Mouse (Mus musculus) liver, embryonic 13.5 days (tissue): ENCODE measurements around the gene Tgfb1i1. TPM values are rescaled to one million over a fixed set of nuclear protein-coding genes. Genes with fewer than 3 reads are reported as not detected.

ENCODE experiments used
- microRNA-seq: library from miRNA; unstranded; fragments of <30 nt; microRNA quantifications from one replicate; pipeline ENCODE4, GENCODE M21; 2016
- polyA plus RNA-seq: library from polyadenylated mRNA; unstranded; fragments of >200 nt; fragmentation: Nextera tagmentation; extraction: Ambion mirVana; gene quantifications from 2 replicates; pipeline ENCODE4 v1.2.1, GENCODE M21; 2015

Tgfb1i1 gene
- polyA plus RNA-seq, 1 experiment from 2014 or later: 14.3 TPM

Small RNA genes within 50 kb of the gene (microRNA-seq; reads per million reads assigned to microRNA genes)
- not detected for gene Mir3103

Other genes with a start within 250 kb of the Tgfb1i1 start
- gene Trim72, start 242.9 kb upstream of the Tgfb1i1 start, polyA plus RNA-seq: not detected in 2 replicates
- 1.8 TPM in 2 replicates for gene Itgam, start 184.2 kb upstream of the Tgfb1i1 start, polyA plus RNA-seq
- gene Gm49368, start 184.1 kb upstream of the Tgfb1i1 start, polyA plus RNA-seq: not detected in 2 replicates
- 0.09 and 0.12 TPM in 2 replicates for gene Itgax, start 117.3 kb upstream of the Tgfb1i1 start, polyA plus RNA-seq
- gene Itgad, start 92.4 kb upstream of the Tgfb1i1 start, polyA plus RNA-seq: not detected in 2 replicates
- 2.3 and 2.7 TPM in 2 replicates for gene Cox6a2, start 40.4 kb upstream of the Tgfb1i1 start, polyA plus RNA-seq
- gene Armc5, start 9.5 kb upstream of the Tgfb1i1 start, polyA plus RNA-seq: 8.3 and 8.4 TPM in 2 replicates
- 1.9 and 2.8 TPM in 2 replicates for gene 9130023H24Rik, start 8.8 kb upstream of the Tgfb1i1 start, polyA plus RNA-seq
- 1.6 and 2.4 TPM in 2 replicates for gene Slc5a2, start 18.8 kb downstream of the Tgfb1i1 start, polyA plus RNA-seq
- gene BC017158, start 51.4 kb downstream of the Tgfb1i1 start, polyA plus RNA-seq: 16.7 and 21.4 TPM in 2 replicates
- gene Rgs10, start 171.9 kb downstream of the Tgfb1i1 start, polyA plus RNA-seq: 48.5 and 54.6 TPM in 2 replicates
- gene Tial1, start 214.9 kb downstream of the Tgfb1i1 start, polyA plus RNA-seq: 11.3 and 16.7 TPM in 2 replicates